Mouse (Mus musculus) intestine, postnatal 0 days (tissue): Measurements from ENCODE around the gene Amph. TPM values are rescaled to one million over a fixed set of nuclear protein-coding genes. Genes with fewer than 3 reads are reported as not detected.
"Not testable (repeated sequence)": the region's sequence is repeated elsewhere in the genome, so short reads cannot be mapped to it uniquely, and the experiment has no call there.

Experiments used
- ATAC-seq: fragments of 200-750 bp; cut with Nextera tagmentation; 2 replicates; pipeline ENCODE4 v1.8.0; 2017; ENCODE audit warnings: mild to moderate bottlenecking, moderate TSS enrichment, moderate library complexity
- H3K27ac ChIP-seq: fragments of 300-500 bp; sonication (generic); 2 replicates; pipeline ENCODE4 v1.5.1; 2014; ENCODE audit warnings: mild to moderate bottlenecking, low read depth, low read length, moderate library complexity
- H3K27me3 ChIP-seq: fragments of 300-500 bp; sonication (generic); replicated peaks from 2 replicates; pipeline ENCODE4 v1.6.1; 2014; ENCODE audit warnings: low read length, mixed read lengths; ENCODE audit not compliant: control insufficient read depth, insufficient read depth
- H3K36me3 ChIP-seq: fragments of 300-500 bp; sonication (generic); 2 replicates; pipeline ENCODE4 v1.6.1; 2014; ENCODE audit warnings: mild to moderate bottlenecking, moderate library complexity; ENCODE audit not compliant: control insufficient read depth, insufficient read depth
- H3K4me1 ChIP-seq: fragments of 300-500 bp; sonication (generic); replicated peaks from 2 replicates; pipeline ENCODE4 v1.6.1; 2014; ENCODE audit warnings: antibody characterized with exemption, low read length, mixed read lengths; ENCODE audit not compliant: control insufficient read depth, insufficient read depth
- H3K4me2 ChIP-seq: fragments of 300-500 bp; sonication (generic); replicated peaks from 2 replicates; pipeline ENCODE4 v1.6.1; 2014; ENCODE audit warnings: low read depth, mild to moderate bottlenecking, moderate library complexity
- H3K4me3 ChIP-seq: fragments of 300-500 bp; sonication (generic); 2 replicates; pipeline ENCODE4 v1.5.1; 2014; ENCODE audit warnings: low read depth, low read length
- H3K9ac ChIP-seq: fragments of 300-500 bp; sonication (generic); 2 replicates; pipeline ENCODE4 v1.6.1; 2014; ENCODE audit warnings: mild to moderate bottlenecking, low read depth, low read length
- H3K9me3 ChIP-seq: fragments of 300-500 bp; sonication (generic); 2 replicates; pipeline ENCODE4 v1.6.1; 2016; ENCODE audit warnings: mixed run types; ENCODE audit not compliant: control insufficient read depth
- CTCF ChIP-seq: sonication (generic); IDR thresholded peaks from 2 replicates; pipeline ENCODE4 v1.5.1; 2016; ENCODE audit warnings: low read depth, mild to moderate bottlenecking, control low read depth, antibody characterized with exemption, moderate library complexity
- WGBS: fragments of 180-500 bp; shearing (Covaris S2); extraction: QIAGEN DNeasy Blood & Tissue Kit; methylation state at CpG from one replicate; pipeline ENCODE4 v1.1.7; 2014; 5-methylcytosine and 5-hydroxymethylcytosine counted together
- polyA plus RNA-seq: library from polyadenylated mRNA; unstranded; fragments of >200 nt; fragmentation: Nextera tagmentation; extraction: Ambion mirVana; gene quantifications from 2 replicates; pipeline ENCODE4 v1.2.1, GENCODE M21; 2015

Amph gene
- polyA plus RNA-seq, 1 experiment from 2014 or later = 1.5 TPM

GRCm38 (mm10) chr13:19097117-19097516, 149.1 kb downstream of the Amph start:
- no peak for ATAC-seq
- no peaks in the 10 kb centered on the region for H3K27me3 ChIP-seq
- H3K4me2 ChIP-seq = no peak overlapping the region
- no peaks in the 10 kb centered on the region for H3K9me3 ChIP-seq
- 83% methylated on average over 4 of the region's 4 CpGs for WGBS
- no peak overlapping the region for H3K27ac ChIP-seq
- no peaks in the 10 kb centered on the region for H3K36me3 ChIP-seq
- H3K9ac ChIP-seq = no peak overlapping the region
- no peak for TF ChIP-seq CTCF
- no peak overlapping the region for H3K4me3 ChIP-seq
- no peaks in the 10 kb centered on the region for H3K4me1 ChIP-seq

GRCm38 (mm10) chr13:19101889-19102402, 153.9 kb downstream of the Amph start:
- H3K4me3 ChIP-seq = no peak overlapping the region
- no peaks in the 10 kb centered on the region for H3K27me3 ChIP-seq
- no peak for TF ChIP-seq CTCF
- H3K9me3 ChIP-seq = no peaks in the 10 kb centered on the region
- 85% methylated on average over 10 of the region's 10 CpGs for WGBS
- no peak overlapping the region for H3K4me2 ChIP-seq
- no peaks in the 10 kb centered on the region for H3K36me3 ChIP-seq
- H3K4me1 ChIP-seq = no peaks in the 10 kb centered on the region
- no peak overlapping the region for H3K9ac ChIP-seq
- H3K27ac ChIP-seq = no peak overlapping the region
- no peak for ATAC-seq

- TF ChIP-seq CTCF = peak; percentile 53
- H3K9me3 ChIP-seq = no peaks in the 10 kb centered on the region
- no peaks in the 10 kb centered on the region for H3K36me3 ChIP-seq
- H3K9ac ChIP-seq = no peak overlapping the region
- H3K4me2 ChIP-seq = no peak overlapping the region
- H3K27ac ChIP-seq = no peak overlapping the region
- H3K4me3 ChIP-seq = no peak overlapping the region
- no peak for ATAC-seq
- WGBS = 45% methylated on average over 5 of the region's 5 CpGs
- H3K4me1 ChIP-seq = no peaks in the 10 kb centered on the region
- no peaks in the 10 kb centered on the region for H3K27me3 ChIP-seq
These were observed 158.4 kb downstream of the Amph start for GRCm38 (mm10) chr13:19106418-19106817.

GRCm38 (mm10) chr13:19109331-19109730, 161.3 kb downstream of the Amph start:
- Histone ChIP-seq H3K4me3 (no peak overlapping the region), H3K27me3 (no peaks in the 10 kb centered on the region), H3K4me1 (no peaks in the 10 kb centered on the region), H3K36me3 (no peaks in the 10 kb centered on the region), H3K27ac (no peak overlapping the region), H3K9me3 (no peaks in the 10 kb centered on the region), H3K9ac (no peak overlapping the region), H3K4me2 (no peak overlapping the region)
- 62% methylated on average over 3 of the region's 3 CpGs for WGBS
- ATAC-seq = no peak
- no peak for TF ChIP-seq CTCF

GRCm38 (mm10) chr13:19113034-19113922, 165.3 kb downstream of the Amph start:
- Histone ChIP-seq H3K36me3 (no peaks in the 10 kb centered on the region), H3K27ac (no peak overlapping the region), H3K9ac (no peak overlapping the region), H3K4me2 (no peak overlapping the region), H3K9me3 (no peaks in the 10 kb centered on the region), H3K4me3 (no peak overlapping the region), H3K4me1 (no peaks in the 10 kb centered on the region), H3K27me3 (no peaks in the 10 kb centered on the region)
- TF ChIP-seq CTCF = no peak
- ATAC-seq = no peak
- 89% methylated on average over 14 of the region's 14 CpGs for WGBS

- H3K4me2 ChIP-seq, H3K9me3 ChIP-seq, H3K36me3 ChIP-seq, H3K4me3 ChIP-seq, H3K4me1 ChIP-seq, ATAC-seq, H3K27me3 ChIP-seq, H3K9ac ChIP-seq, H3K27ac ChIP-seq: not testable (repeated sequence)
- WGBS = 88% methylated on average over 5 of the region's 9 CpGs
These were observed 166.8 kb downstream of the Amph start for GRCm38 (mm10) chr13:19114761-19115160.
